Mouse (Mus musculus): ENCODE measurements around the gene Igf2bp1.

DNA sequence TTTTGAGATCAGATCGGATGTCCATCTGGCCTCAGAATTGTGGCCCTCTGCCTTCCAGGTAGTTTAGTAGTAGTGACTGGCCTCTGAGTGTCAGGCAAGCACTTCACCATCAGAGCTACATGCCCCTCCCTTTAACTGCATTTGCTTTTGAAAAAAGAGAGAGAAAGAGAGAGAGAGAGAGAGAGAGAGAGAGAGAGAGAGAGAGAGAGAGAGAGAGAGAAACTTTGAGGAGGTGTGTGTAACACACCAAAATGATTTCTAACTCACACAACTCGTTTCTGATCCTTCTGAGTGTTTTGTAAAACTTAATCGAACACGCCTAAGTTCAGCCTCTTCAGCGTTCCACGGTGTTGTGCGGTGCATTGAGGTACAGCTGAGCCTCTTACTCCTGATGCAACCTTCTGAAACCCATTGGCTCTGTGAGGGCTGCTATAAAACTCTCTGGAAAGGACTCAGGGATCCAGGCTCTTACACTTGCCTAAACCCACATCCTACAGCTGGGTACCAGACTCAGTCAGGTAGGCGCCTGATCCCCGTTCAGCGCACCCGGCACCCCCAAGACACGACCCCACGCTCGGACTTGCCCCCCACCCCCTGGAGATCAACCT lies 91.7 kb downstream of the Igf2bp1 start:
- no peak for TF ChIP-seq CTCF (IDR thresholded peaks at IDR 0.05; ENCODE audit: low read depth, low read length)
- TF ChIP-seq POLR2A (IDR thresholded peaks at IDR 0.05; ENCODE audit: insufficient read depth, low read length), result no peak
